Mouse (Mus musculus) forebrain, embryonic 15.5 days (tissue): Measurements from ENCODE around the gene Msl3. TPM values are rescaled to one million over a fixed set of nuclear protein-coding genes. Genes with fewer than 3 reads are reported as not detected.

Source experiments
- ATAC-seq: fragments of 200-750 bp; cut with Nextera tagmentation; replicated peaks from 2 replicates; pipeline ENCODE4 v1.8.0; 2017; ENCODE audit warnings: mild to moderate bottlenecking, moderate TSS enrichment, moderate library complexity
- H3K27ac ChIP-seq: fragments of 300-500 bp; sonication (generic); replicated peaks from 2 replicates; pipeline ENCODE4 v1.5.1; 2015; ENCODE audit warnings: mild to moderate bottlenecking, inconsistent platforms
- H3K27me3 ChIP-seq: fragments of 300-500 bp; sonication (generic); 2 replicates; pipeline ENCODE4 v1.6.1; 2015; ENCODE audit warnings: inconsistent platforms
- H3K36me3 ChIP-seq: fragments of 300-500 bp; sonication (generic); 2 replicates; pipeline ENCODE4 v1.6.1; 2015; ENCODE audit warnings: mild to moderate bottlenecking, inconsistent platforms
- H3K4me1 ChIP-seq: fragments of 300-500 bp; sonication (generic); 2 replicates; pipeline ENCODE4 v1.6.1; 2015; ENCODE audit warnings: inconsistent platforms
- H3K4me2 ChIP-seq: fragments of 300-500 bp; sonication (generic); replicated peaks from 2 replicates; pipeline ENCODE4 v1.6.1; 2015; ENCODE audit warnings: mild to moderate bottlenecking, inconsistent platforms
- H3K4me3 ChIP-seq: fragments of 300-500 bp; sonication (generic); 2 replicates; pipeline ENCODE4 v1.5.1; 2015; ENCODE audit warnings: mild to moderate bottlenecking, inconsistent platforms
- H3K9ac ChIP-seq: fragments of 300-500 bp; sonication (generic); replicated peaks from 2 replicates; pipeline ENCODE4 v1.6.1; 2015; ENCODE audit warnings: mild to moderate bottlenecking, inconsistent platforms
- H3K9me3 ChIP-seq: fragments of 300-500 bp; sonication (generic); 2 replicates; pipeline ENCODE4 v1.6.1; 2016; ENCODE audit warnings: inconsistent platforms
- WGBS: fragments of 180-500 bp; shearing (Covaris S2); methylation state at CpG from one replicate; pipeline ENCODE4 v1.1.7; 2015; ENCODE audit warnings: mixed read lengths; 5-methylcytosine and 5-hydroxymethylcytosine counted together
- polyA plus RNA-seq: library from polyadenylated mRNA; unstranded; fragments of >200 nt; fragmentation: Nextera tagmentation; extraction: Ambion mirVana; gene quantifications from 2 replicates; pipeline ENCODE4 v1.2.1, GENCODE M21; 2015

Msl3 gene
- polyA plus RNA-seq, 1 experiment from 2014 or later, result 22.1 TPM

DNA sequence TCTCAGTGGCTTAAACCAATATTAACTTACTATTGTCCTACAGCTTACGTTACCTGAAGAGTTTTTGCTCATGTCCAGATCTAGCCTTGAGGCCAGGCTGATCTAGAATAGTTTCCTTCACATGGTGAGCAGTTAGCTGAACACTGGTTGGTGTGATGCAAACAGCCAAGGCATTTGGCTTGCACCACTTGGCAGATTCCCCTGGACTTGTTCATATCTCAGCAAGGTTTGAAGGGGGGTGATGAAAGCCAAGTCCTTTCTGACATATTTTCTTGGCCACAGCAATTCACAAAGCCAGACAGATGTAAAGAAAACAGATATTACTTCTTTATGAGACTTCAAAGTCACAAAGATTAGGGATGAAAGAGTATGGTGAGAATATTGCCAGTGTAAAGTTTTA is 30.2 kb downstream of the Msl3 start:
- Histone ChIP-seq H3K27me3 (no peaks in the 10 kb centered on the region), H3K36me3 (no peaks in the 10 kb centered on the region), H3K9ac (no peak overlapping the region), H3K9me3 (no peaks in the 10 kb centered on the region), H3K27ac (no peak overlapping the region), H3K4me1 (no peaks in the 10 kb centered on the region), H3K4me2 (no peak overlapping the region), H3K4me3 (no peak overlapping the region)
- 92% methylated on average over 1 of the region's 1 CpGs for WGBS
- no peak for ATAC-seq

DNA sequence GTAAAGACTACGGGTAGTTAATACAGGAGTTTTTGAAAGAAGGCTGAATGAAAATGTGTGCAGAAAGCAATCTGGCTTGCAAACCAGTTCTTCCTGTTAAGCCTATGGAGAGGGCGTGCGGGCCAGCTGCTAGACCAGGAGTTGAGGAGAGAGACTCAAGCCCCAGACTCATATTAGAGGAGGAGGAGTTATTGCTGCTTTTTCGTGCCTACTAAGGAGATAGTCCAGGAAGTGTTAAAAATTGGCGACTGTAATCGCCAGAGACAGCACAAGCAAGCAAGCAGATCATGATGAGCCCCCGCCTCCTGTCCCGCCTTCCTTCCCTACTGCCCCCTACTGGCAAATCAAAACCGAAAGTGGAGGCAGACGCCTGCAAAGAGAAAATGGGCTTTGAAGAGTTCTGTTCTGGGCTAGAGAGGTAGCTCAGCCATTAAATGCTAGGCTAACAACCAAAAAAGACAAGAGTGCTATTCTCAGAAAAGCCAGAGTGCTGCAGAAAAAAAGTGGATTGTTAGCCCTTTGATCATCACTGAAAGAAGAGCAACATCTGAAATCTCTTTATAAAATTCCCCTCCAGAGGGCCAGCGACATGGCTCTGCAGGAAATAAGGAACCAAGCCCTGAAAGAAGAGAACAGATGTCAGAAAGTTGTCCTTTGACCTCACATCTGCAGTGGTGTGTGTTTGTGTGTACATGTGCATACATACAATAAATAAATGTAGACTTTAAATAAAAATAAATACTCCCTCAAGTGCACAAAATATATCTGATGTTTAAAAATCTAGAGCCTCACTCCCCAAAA is 33.9 kb downstream of the Msl3 start:
- WGBS, result 28% methylated on average over 11 of the region's 11 CpGs
- H3K4me1 ChIP-seq, result no peaks in the 10 kb centered on the region
- H3K9ac ChIP-seq, result no peak overlapping the region
- H3K9me3 ChIP-seq, result no peaks in the 10 kb centered on the region
- no peaks in the 10 kb centered on the region for H3K36me3 ChIP-seq
- ATAC-seq, result peak; percentile 72; the same call in 1 of the 2 replicates
- no peak overlapping the region for H3K27ac ChIP-seq
- peak overlapping the region; percentile 30 for H3K4me3 ChIP-seq
- H3K27me3 ChIP-seq, result no peaks in the 10 kb centered on the region
- peak overlapping the region; percentile 42 for H3K4me2 ChIP-seq

Other genes starting within 250 kb of the Msl3 start
- 0.84 and 0.89 TPM in 2 replicates for gene Frmpd4, start 96.7 kb downstream of the Msl3 start, polyA plus RNA-seq
- gene Arhgap6, start 121.2 kb upstream of the Msl3 start, polyA plus RNA-seq, result 0.46 and 0.59 TPM in 2 replicates